Mouse (Mus musculus) heart, embryonic 14.5 days (tissue): Measurements from ENCODE around the gene Stag1. TPM values are rescaled to one million over a fixed set of nuclear protein-coding genes. Genes with fewer than 3 reads are reported as not detected.

ENCODE experiments used
- ATAC-seq: fragments of 200-750 bp; cut with Nextera tagmentation; 2 replicates; pipeline ENCODE4 v1.8.0; 2017; ENCODE audit warnings: low read depth, moderate TSS enrichment; ENCODE audit not compliant: insufficient number of reproducible peaks, insufficient read depth, low FRiP score
- H3K27ac ChIP-seq, 2 experiments: fragments of 200-500 bp in 1 of 2; fragments of 300-500 bp in 1 of 2; sonication (generic) in 1 of 2; replicated peaks in 1 of 2; 2 replicates each; pipeline ENCODE4 v1.5.1; 2012 to 2014; ENCODE audit warnings: low read depth in 2 of 2, low read length in 2 of 2, control low read depth in 1 of 2, mild to moderate bottlenecking in 1 of 2, mixed read lengths in 1 of 2; ENCODE audit not compliant: control insufficient read depth in 1 of 2, insufficient read depth in 1 of 2
- H3K27me3 ChIP-seq: fragments of 300-500 bp; sonication (generic); 2 replicates; pipeline ENCODE4 v1.6.1; 2014; ENCODE audit warnings: mild to moderate bottlenecking, low read length, control low read depth; ENCODE audit not compliant: control insufficient read depth, insufficient read depth
- H3K36me3 ChIP-seq: fragments of 300-500 bp; sonication (generic); 2 replicates; pipeline ENCODE4 v1.6.1; 2014; ENCODE audit warnings: mild to moderate bottlenecking, control low read depth, low read length, mixed read lengths; ENCODE audit not compliant: control insufficient read depth, insufficient read depth
- H3K4me1 ChIP-seq, 2 experiments: fragments of 200-500 bp in 1 of 2; fragments of 300-500 bp in 1 of 2; sonication (generic) in 1 of 2; 2 replicates each; pipeline ENCODE4 v1.6.1; 2012 to 2014; ENCODE audit warnings: low read length in 2 of 2, control low read depth in 1 of 2, mixed read lengths in 1 of 2; ENCODE audit not compliant: control insufficient read depth in 2 of 2, insufficient read depth in 2 of 2
- H3K4me2 ChIP-seq: fragments of 300-500 bp; sonication (generic); 2 replicates; pipeline ENCODE4 v1.6.1; 2014; ENCODE audit warnings: mild to moderate bottlenecking, low read length
- H3K4me3 ChIP-seq, 2 experiments: fragments of 200-500 bp in 1 of 2; fragments of 300-500 bp in 1 of 2; sonication (generic) in 1 of 2; 2 replicates each; pipeline ENCODE4 v1.5.1; 2012 to 2014; ENCODE audit warnings: low read length in 2 of 2, mild to moderate bottlenecking in 2 of 2, control low read depth in 1 of 2, low read depth in 1 of 2, moderate library complexity in 1 of 2; ENCODE audit not compliant: control insufficient read depth in 1 of 2, insufficient read depth in 1 of 2
- H3K9ac ChIP-seq: fragments of 300-500 bp; sonication (generic); 2 replicates; pipeline ENCODE4 v1.6.1; 2014; ENCODE audit warnings: mild to moderate bottlenecking, low read length
- H3K9me3 ChIP-seq: fragments of 300-500 bp; sonication (generic); 2 replicates; pipeline ENCODE4 v1.6.1; 2016; ENCODE audit warnings: low read length, control low read depth; ENCODE audit not compliant: control insufficient read depth
- WGBS: fragments of 180-500 bp; shearing (Covaris S2); extraction: QIAGEN DNeasy Blood & Tissue Kit; methylation state at CpG from one replicate; pipeline ENCODE4 v1.1.7; 2014; 5-methylcytosine and 5-hydroxymethylcytosine counted together
- polyA plus RNA-seq: library from polyadenylated mRNA; unstranded; fragments of >200 nt; fragmentation: Nextera tagmentation; extraction: Ambion mirVana; gene quantifications from 2 replicates; pipeline ENCODE4 v1.2.1, GENCODE M21; 2014

The Stag1 gene
- polyA plus RNA-seq, result 34.4 and 34.8 TPM in 2 replicates

GRCm38 (mm10) chr9:100597546-100597945 lies at the start of gene Stag1:
Stag1 (plus strand) TSS chr9:100597798.
- no peaks in the 10 kb centered on the region for H3K36me3 ChIP-seq
- no peaks in the 10 kb centered on the region; the same call in 1 of the 2 replicates for H3K9me3 ChIP-seq
- H3K27me3 ChIP-seq, result no peaks in the 10 kb centered on the region
- no peak within 1 kb of the TSS for H3K9ac ChIP-seq
- WGBS, result 86% methylated on average over 8 of the region's 8 CpGs
- no peaks in the 10 kb centered on the region for H3K4me1 ChIP-seq
- H3K4me3 ChIP-seq, result no peak within 1 kb of the TSS
- H3K27ac ChIP-seq, result no peak within 1 kb of the TSS
- H3K4me2 ChIP-seq, result no peak within 1 kb of the TSS
- ATAC-seq, result no peak

DNA sequence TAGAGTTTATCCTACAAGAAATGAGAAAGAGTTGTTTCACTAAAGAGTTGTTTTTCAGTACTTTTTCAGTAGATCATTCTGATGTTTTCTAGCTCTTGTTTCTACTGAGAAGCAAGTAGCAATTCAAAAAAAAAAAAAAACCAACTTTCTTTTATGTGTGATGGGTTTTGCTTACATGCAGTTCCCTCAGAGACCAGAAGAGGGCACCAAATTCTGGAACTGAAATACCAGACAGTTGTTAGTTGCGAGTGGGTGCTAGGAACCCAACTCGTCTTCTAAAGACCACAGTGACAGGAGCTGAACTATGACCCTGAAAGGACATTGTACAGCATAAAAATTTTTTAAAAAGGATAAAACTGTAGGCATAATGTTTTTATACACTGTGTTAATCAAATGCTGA lies 49.3 kb upstream of the Stag1 start:
- WGBS, result 89% methylated on average over 2 of the region's 2 CpGs
- Histone ChIP-seq H3K27me3 (no peaks in the 10 kb centered on the region), H3K4me3 (no peak overlapping the region), H3K9me3 (peaks cover 9% of the 10 kb centered on the region; the same call in 1 of the 2 replicates), H3K36me3 (0 out of 2 replicates have a peak, but pooled peaks cover 6% of the 10 kb centered on the region), H3K27ac (no peak overlapping the region), H3K4me2 (no peak overlapping the region), H3K9ac (no peak overlapping the region), H3K4me1 (peaks cover 0 to 22% of the 10 kb centered on the region in 2 experiments; a peak in 2 of 4 replicates)
- ATAC-seq, result no peak

- no peaks in the 10 kb centered on the region for H3K4me1 ChIP-seq
- no peak for ATAC-seq
- H3K36me3 ChIP-seq, result 0 out of 2 replicates have a peak, but pooled peaks cover 6% of the 10 kb centered on the region
- WGBS, result 66% methylated on average over 5 of the region's 5 CpGs
- H3K4me2 ChIP-seq, result no peak overlapping the region
- H3K27ac ChIP-seq, result no peak overlapping the region
- H3K4me3 ChIP-seq, result no peak overlapping the region
- no peak overlapping the region for H3K9ac ChIP-seq
- H3K9me3 ChIP-seq, result no peaks in the 10 kb centered on the region
- no peaks in the 10 kb centered on the region for H3K27me3 ChIP-seq
Observed at GRCm38 (mm10) chr9:100555686-100556085, 41.9 kb upstream of the Stag1 start.

DNA sequence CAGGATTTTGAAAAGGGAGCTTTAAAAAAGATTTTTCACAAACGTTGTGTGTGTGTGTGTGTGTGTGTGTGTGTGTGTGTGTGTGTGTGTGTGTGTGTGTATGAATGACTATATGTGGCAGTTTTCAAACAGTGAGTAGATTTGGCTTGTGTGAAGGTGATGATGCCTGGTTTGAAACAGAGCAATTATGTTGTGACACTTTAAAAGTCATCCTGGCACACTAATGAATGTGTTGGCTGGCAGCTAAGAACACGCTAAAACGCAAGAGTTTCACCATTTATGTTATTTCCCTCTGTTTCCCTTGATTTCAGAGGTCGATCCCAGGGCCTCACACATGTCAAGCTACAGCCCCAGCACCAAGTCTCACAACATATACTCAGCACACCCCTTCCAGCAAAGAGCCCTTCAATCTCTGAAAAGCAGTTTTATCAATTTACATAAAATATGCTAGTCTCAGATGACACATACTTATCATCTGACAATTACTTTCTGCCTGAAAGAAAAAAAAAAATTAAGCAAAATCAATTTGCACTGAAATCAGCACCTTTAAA lies 39.5 kb upstream of the Stag1 start:
- Histone ChIP-seq H3K9ac (no peak overlapping the region), H3K4me1 (no peaks in the 10 kb centered on the region), H3K9me3 (no peaks in the 10 kb centered on the region), H3K4me2 (no peak overlapping the region), H3K27ac (no peak overlapping the region), H3K36me3 (no peaks in the 10 kb centered on the region), H3K4me3 (no peak overlapping the region), H3K27me3 (no peaks in the 10 kb centered on the region)
- 67% methylated on average over 4 of the region's 4 CpGs for WGBS
- no peak for ATAC-seq

DNA sequence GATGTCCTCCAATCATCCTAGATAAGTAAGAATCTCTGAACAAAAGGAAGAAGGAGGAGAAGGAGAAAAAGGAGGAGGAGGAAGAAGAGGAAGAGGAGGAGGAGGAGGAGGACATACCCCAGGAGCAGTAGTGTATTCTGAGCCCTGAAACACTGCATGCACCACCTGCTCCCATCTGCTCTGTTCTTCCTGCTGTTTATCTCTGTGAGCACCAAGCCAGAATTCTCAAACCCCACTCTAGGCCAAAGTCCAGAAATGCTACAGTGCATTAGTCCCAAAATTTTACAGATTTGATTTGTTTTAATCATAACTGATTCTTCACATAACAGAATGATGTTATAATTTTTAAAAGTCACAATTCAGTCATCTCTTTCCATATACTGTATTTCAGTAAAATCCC lies 38.6 kb upstream of the Stag1 start:
- Histone ChIP-seq H3K9ac (no peak overlapping the region), H3K4me2 (no peak overlapping the region), H3K36me3 (no peaks in the 10 kb centered on the region), H3K9me3 (no peaks in the 10 kb centered on the region), H3K4me3 (no peak overlapping the region), H3K27me3 (no peaks in the 10 kb centered on the region), H3K4me1 (no peaks in the 10 kb centered on the region), H3K27ac (no peak overlapping the region)
- no peak for ATAC-seq

GRCm38 (mm10) chr9:100560251-100560890 lies 37.2 kb upstream of the Stag1 start:
- Histone ChIP-seq H3K4me2 (no peak overlapping the region), H3K9me3 (no peaks in the 10 kb centered on the region), H3K27me3 (no peaks in the 10 kb centered on the region), H3K9ac (no peak overlapping the region), H3K27ac (no peak overlapping the region), H3K36me3 (no peaks in the 10 kb centered on the region), H3K4me1 (no peaks in the 10 kb centered on the region), H3K4me3 (no peak overlapping the region)
- 86% methylated on average over 10 of the region's 10 CpGs for WGBS
- no peak for ATAC-seq

- ATAC-seq, result peak; percentile 62
- 5% methylated on average over 32 of the region's 32 CpGs for WGBS
- H3K9ac ChIP-seq, result peak overlapping the region; percentile 81
- H3K4me3 ChIP-seq, result peak overlapping the region; percentile 68 to 71
- no peaks in the 10 kb centered on the region for H3K27me3 ChIP-seq
- H3K4me1 ChIP-seq, result 0 out of 4 replicates have a peak, but pooled peaks cover 2 to 3% of the 10 kb centered on the region in 2 experiments
- H3K9me3 ChIP-seq, result no peaks in the 10 kb centered on the region
- H3K4me2 ChIP-seq, result peak overlapping the region; percentile 84
- H3K27ac ChIP-seq, result 0 out of 4 replicates have a peak overlapping the region, but pooled peaks of 1 of the 2 experiments have one; percentile 51
- H3K36me3 ChIP-seq, result no peaks in the 10 kb centered on the region
Observed at GRCm38 (mm10) chr9:100569798-100570625, 27.6 kb upstream of the Stag1 start.
